Mouse (Mus musculus) small intestine, adult 2 months (tissue): ENCODE measurements around the gene Uqcr11. TPM values are rescaled to one million over a fixed set of nuclear protein-coding genes. Genes with fewer than 3 reads are reported as not detected.
A peak's percentile ranks its signal among the peaks of the same experiment; 100 is the strongest.

Experiments
- H3K27ac ChIP-seq: fragments of 200-500 bp; 2 replicates; pipeline ENCODE4 v1.5.1; 2012; ENCODE audit warnings: low read depth, low read length, control low read depth, inconsistent platforms; ENCODE audit not compliant: insufficient read depth
- H3K27me3 ChIP-seq: fragments of 200-500 bp; 2 replicates; pipeline ENCODE4 v1.6.1; 2012; ENCODE audit warnings: mild to moderate bottlenecking, moderate library complexity, low read length, inconsistent platforms; ENCODE audit not compliant: control insufficient read depth, insufficient read depth
- H3K36me3 ChIP-seq: fragments of 200-500 bp; 2 replicates; pipeline ENCODE4 v1.6.1; 2012; ENCODE audit warnings: mild to moderate bottlenecking, low read length, control low read depth, inconsistent platforms; ENCODE audit not compliant: control insufficient read depth, insufficient read depth
- H3K4me1 ChIP-seq: fragments of 200-500 bp; 2 replicates; pipeline ENCODE4 v1.6.1; 2012; ENCODE audit warnings: low read length, inconsistent platforms, mixed read lengths; ENCODE audit not compliant: control insufficient read depth, insufficient read depth, insufficient read length
- H3K4me3 ChIP-seq: fragments of 200-500 bp; 2 replicates; pipeline ENCODE4 v1.5.1; 2012; ENCODE audit warnings: low read depth, mild to moderate bottlenecking, control low read depth, inconsistent platforms, low read length, moderate library complexity
- CTCF ChIP-seq: fragments of 200-500 bp; IDR thresholded peaks from 2 replicates; pipeline ENCODE4 v1.5.1; 2012; ENCODE audit warnings: low read depth, mild to moderate bottlenecking, control low read depth, inconsistent platforms, low read length, moderate library complexity, mixed read lengths; ENCODE audit not compliant: insufficient replicate concordance, insufficient read length; ENCODE audit errors: extremely low read depth
- POLR2A ChIP-seq: fragments of 200-500 bp; IDR thresholded peaks from 2 replicates; pipeline ENCODE4 v1.6.1; 2012; ENCODE audit warnings: low read depth, mild to moderate bottlenecking, control low read depth, inconsistent platforms, low read length, moderate library complexity
- WGBS: fragments of 180-500 bp; shearing (Covaris S2); methylation state at CpG from one replicate; pipeline ENCODE4 v1.1.7; 2018; 5-methylcytosine and 5-hydroxymethylcytosine counted together
- polyA plus RNA-seq: library from polyadenylated mRNA; depleted of rRNA; stranded (reverse); fragments of >200 nt; gene quantifications from 2 replicates; pipeline ENCODE4 v1.2.3, GENCODE M21; 2012

The Uqcr11 gene
- polyA plus RNA-seq, 1 experiment = 2,588 TPM

DNA sequence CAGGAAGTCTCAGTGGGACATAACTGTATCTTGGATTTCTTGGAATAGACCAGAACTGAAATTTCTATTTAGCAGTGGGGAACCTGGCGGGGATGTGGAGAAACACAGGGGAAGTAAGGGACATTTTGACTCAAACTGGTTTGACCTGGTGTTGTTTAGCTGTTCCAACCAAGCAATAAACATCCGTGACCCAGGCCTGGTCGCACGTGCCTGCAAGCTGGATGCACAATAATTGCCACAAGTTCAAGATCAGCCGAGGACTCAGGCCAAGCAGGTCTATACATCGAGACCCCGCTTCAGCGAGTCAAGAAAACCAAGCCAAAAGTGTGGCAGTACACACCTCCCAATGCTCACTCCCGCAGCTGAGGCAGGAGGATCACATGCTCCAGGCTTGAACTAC is 34.6 kb downstream of the Uqcr11 start:
- Histone ChIP-seq H3K36me3 (no peaks in the 10 kb centered on the region), H3K27me3 (no peaks in the 10 kb centered on the region), H3K27ac (no peak overlapping the region), H3K4me3 (no peak overlapping the region), H3K4me1 (peaks cover 6% of the 10 kb centered on the region)
- WGBS = 60% methylated on average over 9 of the region's 9 CpGs
- TF ChIP-seq CTCF (no peak), POLR2A (no peak)

DNA sequence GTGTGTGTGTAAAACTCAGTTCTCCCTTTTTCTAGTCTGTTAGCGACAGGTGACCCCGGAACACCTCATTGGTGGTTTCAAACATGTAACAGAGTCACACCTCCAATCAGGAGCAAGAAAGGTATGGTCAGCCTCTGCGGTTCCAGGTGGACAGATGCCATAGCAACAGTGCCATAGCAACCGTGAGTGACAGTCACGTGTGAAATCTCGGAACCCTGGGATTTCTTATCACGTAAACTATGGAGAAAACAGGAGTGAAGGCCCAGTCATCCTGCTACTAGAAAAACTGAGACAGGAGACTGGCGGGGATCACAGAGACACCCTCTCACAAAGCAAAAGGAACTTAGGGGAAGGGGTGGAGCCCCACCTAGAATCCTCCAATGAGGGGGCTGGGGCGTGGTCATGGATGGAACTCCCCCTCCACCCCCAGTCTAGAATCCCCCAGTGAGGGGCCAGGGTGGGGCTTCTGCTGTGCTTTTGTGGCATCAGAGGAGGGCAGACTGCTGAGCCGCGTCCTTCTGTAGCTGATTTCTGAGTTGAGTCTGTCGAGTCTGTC is 35.1 kb downstream of the Uqcr11 start:
- TF ChIP-seq CTCF = no peak
- TF ChIP-seq POLR2A = no peak
- no peak overlapping the region for H3K27ac ChIP-seq
- peaks cover 8% of the 10 kb centered on the region for H3K4me1 ChIP-seq
- WGBS = 11% methylated on average over 12 of the region's 12 CpGs
- H3K36me3 ChIP-seq = no peaks in the 10 kb centered on the region
- H3K4me3 ChIP-seq = no peak overlapping the region
- no peaks in the 10 kb centered on the region for H3K27me3 ChIP-seq

DNA sequence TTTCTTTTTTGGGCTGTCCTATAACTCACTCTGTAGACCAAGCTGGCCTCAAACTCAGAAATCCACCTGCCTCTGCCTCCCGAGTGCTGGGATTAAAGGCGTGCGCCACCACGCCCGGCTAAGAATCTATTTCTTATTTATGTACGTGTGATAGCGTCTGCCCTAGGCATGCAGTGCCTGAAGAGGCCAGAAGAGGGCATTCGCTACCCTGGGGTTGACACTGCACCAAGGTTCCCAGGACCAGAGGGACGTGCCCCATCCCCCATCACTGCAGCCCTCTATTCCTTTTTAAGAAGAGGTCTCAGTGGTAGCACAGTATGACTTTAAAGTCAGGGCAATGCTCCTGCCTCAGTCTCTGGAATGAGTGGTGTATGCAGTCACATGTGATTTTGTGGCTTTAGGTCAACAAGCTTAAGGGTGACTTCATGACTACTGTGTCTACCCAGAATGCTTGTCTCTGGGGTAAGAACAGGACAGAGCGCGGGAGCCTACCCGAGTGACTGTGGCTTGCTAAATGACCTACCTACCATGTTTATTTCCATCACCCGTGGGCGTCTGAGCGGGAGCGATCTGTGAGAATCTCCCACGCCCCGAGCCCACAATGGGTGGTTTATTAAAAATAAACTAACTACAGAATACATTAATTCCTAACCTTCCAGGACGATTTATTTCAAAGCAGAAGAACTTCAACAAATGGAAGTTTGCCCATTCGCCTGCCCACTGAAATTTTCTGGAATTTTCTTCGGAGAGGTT is 36.5 kb downstream of the Uqcr11 start:
- WGBS = 72% methylated on average over 21 of the region's 21 CpGs
- Histone ChIP-seq H3K27ac (no peak overlapping the region), H3K4me3 (no peak overlapping the region), H3K27me3 (no peaks in the 10 kb centered on the region), H3K4me1 (peaks cover 8% of the 10 kb centered on the region), H3K36me3 (no peaks in the 10 kb centered on the region)
- peak; percentile 7; the same call in 1 of the 2 replicates for TF ChIP-seq CTCF
- no peak for TF ChIP-seq POLR2A

DNA sequence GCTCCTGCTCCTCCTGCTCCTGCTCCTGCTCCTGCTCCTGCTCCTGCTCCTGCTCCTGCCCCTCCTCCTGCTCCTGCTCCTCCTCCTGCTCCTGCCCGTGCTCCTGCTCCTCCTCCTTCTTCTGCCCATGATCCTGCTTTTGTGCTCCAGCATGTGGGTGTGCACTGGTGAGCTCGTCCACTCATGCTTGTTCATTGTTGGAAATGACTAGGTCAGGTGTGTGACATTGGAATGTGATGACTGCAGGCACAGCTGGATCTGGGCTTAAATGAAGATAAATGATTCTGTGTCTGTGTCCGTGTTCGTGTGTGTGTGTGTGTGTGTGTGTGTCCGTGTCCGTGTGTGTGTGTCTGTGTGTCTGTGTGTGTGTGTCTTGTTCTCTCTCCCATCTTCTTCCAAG is 38.2 kb downstream of the Uqcr11 start:
- Histone ChIP-seq H3K4me1 (peaks cover 8% of the 10 kb centered on the region), H3K4me3 (no peak overlapping the region), H3K27me3 (no peaks in the 10 kb centered on the region), H3K36me3 (no peaks in the 10 kb centered on the region), H3K27ac (no peak overlapping the region)
- WGBS = 87% methylated on average over 6 of the region's 6 CpGs
- TF ChIP-seq POLR2A = no peak
- no peak for TF ChIP-seq CTCF

DNA sequence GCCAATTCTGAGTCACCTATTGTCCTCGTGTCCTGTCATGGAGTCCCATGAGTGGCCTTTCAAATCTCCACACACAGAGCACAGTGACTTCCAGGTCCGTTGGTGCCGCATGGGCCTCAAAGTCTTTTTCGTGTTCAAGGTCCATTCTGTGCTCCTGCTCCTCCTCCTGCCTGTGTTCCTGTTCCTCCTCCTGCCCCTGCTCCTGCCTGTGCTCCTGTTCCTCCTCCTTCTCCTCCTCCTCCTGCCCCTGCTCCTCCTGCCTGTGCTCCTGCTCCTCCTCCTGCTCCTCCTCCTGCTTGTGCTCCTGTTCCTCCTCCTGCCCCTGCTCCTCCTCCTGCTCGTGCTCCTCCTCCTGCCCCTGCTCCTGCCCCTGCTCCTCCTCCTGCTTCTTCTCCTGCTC is 38.7 kb downstream of the Uqcr11 start:
- TF ChIP-seq CTCF = no peak
- no peak for TF ChIP-seq POLR2A
- H3K27ac ChIP-seq = no peak overlapping the region
- no peaks in the 10 kb centered on the region for H3K27me3 ChIP-seq
- H3K4me3 ChIP-seq = no peak overlapping the region
- H3K4me1 ChIP-seq = peaks cover 8% of the 10 kb centered on the region
- WGBS = 22% methylated on average over 5 of the region's 5 CpGs
- H3K36me3 ChIP-seq = no peaks in the 10 kb centered on the region

DNA sequence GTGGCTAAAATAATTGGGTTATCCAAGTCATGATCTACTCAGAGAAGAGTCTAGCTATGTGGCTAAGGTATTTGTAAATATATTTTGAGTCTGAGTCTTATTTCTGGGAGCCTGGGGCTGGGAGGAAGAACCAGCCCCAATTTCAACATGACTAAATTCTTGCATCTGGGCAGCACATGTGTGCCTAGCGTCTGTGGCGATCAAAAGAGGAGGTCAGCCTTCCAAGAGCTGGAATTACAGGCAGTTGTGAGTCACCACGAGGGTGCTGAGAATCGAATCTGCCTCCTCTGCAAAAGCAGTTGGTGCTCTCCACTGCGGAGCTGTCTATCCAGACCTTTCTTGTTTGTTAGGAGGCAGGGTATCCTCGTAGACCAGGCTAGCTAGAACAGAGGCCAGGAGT is 40.9 kb downstream of the Uqcr11 start:
- 72% methylated on average over 6 of the region's 6 CpGs for WGBS

DNA sequence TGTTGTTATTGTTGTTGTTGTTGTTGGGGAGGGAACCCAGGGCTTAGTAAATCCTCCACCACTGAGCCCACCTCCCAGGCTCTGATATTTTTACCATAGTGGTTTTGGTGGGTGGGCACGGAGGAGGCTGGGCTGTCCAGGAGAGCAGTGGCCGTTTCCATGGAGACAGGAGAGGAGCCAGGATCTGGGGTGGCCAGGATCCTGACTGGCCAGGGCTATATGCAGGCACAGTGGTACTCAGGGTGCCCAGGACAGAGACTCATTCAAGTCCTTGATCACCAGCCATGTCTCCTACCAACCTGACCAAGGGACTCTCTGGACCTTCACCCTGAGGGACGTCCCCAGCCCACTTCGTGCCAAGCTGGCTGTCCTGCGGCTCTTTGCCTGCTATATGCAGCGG is 42.9 kb downstream of the Uqcr11 start:
- Histone ChIP-seq H3K27ac (no peak overlapping the region), H3K4me3 (no peak overlapping the region), H3K27me3 (no peaks in the 10 kb centered on the region; the same call in 1 of the 2 replicates), H3K4me1 (peaks cover 8% of the 10 kb centered on the region), H3K36me3 (no peaks in the 10 kb centered on the region)
- WGBS = 40% methylated on average over 6 of the region's 6 CpGs
- TF ChIP-seq CTCF (no peak), POLR2A (no peak)

More for the DNA sequence above, 40.9 kb downstream of the Uqcr11 start:
- H3K27me3 ChIP-seq = no peaks in the 10 kb centered on the region
- no peak overlapping the region for H3K27ac ChIP-seq
- peaks cover 8% of the 10 kb centered on the region for H3K4me1 ChIP-seq
- no peak for TF ChIP-seq CTCF
- no peak for TF ChIP-seq POLR2A
- no peaks in the 10 kb centered on the region for H3K36me3 ChIP-seq
- H3K4me3 ChIP-seq = no peak overlapping the region
